Mouse (Mus musculus): ENCODE data around the gene Saal1. TPM values are rescaled to one million over a fixed set of nuclear protein-coding genes. Genes with fewer than 3 reads are reported as not detected.

Saal1 gene
- polyA plus RNA-seq, 1 experiment from 2014 or later = 12.7 TPM

DNA sequence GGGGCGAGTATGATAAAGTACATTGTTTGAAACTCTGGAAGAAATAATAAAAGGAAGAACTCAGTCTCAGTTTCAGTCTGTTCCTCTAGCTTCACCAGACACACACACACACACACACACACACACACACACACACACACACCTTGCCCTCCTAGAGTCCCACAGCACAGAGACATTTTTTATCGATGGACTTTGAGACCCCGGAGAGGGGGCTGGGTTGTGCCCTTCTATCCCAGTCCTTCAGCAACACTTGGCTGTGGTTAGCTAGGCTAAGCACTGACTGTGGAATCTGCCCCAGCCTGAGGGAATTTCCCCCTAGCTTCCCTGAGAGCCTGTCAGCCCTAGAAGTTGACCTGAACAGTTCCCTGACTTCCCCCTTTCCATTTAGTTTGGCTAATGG lies 13.4 kb upstream of the Saal1 start:
- no peaks in the 10 kb centered on the region for H3K27me3 ChIP-seq (replicated peaks)
- H3K36me3 ChIP-seq = no peaks in the 10 kb centered on the region
- H3K27ac ChIP-seq (replicated peaks) = no peak overlapping the region
- ATAC-seq (ENCODE audit: low FRiP score) = no peak
- 92% methylated on average over 3 of the region's 3 CpGs for WGBS
- no peak overlapping the region for H3K4me2 ChIP-seq
- H3K9ac ChIP-seq (replicated peaks) = no peak overlapping the region
- H3K4me3 ChIP-seq (replicated peaks) = no peak overlapping the region
- no peaks in the 10 kb centered on the region for H3K9me3 ChIP-seq (replicated peaks)
- no peaks in the 10 kb centered on the region for H3K4me1 ChIP-seq

DNA sequence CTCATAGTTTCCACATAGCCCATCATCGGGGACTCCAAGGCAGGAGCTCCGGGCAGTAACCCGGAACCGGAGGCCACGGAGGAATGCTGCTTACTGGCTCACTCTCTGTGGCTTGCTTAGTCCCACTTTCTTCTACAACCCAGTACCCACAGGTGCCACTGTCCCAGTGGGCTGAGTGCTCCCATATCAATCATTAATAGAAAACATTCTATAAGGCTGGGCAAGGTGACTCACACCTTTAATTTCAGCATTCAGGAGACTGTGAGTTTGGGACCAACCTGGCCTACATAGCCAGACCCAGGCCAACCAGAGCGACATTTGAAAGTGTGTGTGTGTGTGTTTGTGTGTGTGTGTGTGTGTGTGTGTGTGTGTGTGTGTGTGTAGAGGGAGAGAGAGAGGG lies 12.9 kb upstream of the Saal1 start:
- no peaks in the 10 kb centered on the region for H3K36me3 ChIP-seq
- 97% methylated on average over 6 of the region's 6 CpGs for WGBS
- no peak overlapping the region for H3K27ac ChIP-seq (replicated peaks)
- H3K4me2 ChIP-seq = no peak overlapping the region
- ATAC-seq (ENCODE audit: low FRiP score) = no peak
- H3K9ac ChIP-seq (replicated peaks) = no peak overlapping the region
- no peaks in the 10 kb centered on the region for H3K9me3 ChIP-seq (replicated peaks)
- no peaks in the 10 kb centered on the region for H3K27me3 ChIP-seq (replicated peaks)
- H3K4me1 ChIP-seq = no peaks in the 10 kb centered on the region
- H3K4me3 ChIP-seq (replicated peaks) = no peak overlapping the region

DNA sequence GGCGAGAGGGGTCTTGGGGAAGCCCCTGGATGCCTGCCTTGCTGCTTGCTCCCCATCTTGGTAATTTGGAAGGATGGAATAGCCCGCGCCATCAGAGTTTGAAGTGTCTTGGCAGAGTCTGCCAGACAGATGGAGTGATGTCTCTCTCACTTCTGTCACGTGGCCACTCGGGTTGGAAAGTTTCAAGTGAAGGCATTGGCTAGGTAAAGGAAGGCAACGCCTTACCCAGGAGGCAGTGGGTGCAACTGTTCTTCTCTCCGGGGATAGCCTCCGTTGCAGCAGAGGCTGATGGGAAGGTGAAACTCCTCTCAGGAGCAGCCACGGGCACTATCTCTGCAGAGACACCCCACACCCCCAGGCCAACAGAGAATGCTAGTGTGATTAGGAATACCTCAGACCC lies 10.0 kb upstream of the Saal1 start:
- Histone ChIP-seq H3K4me2 (no peak overlapping the region), H3K4me3 (replicated peaks) (no peak overlapping the region), H3K9ac (replicated peaks) (no peak overlapping the region), H3K27ac (replicated peaks) (no peak overlapping the region), H3K36me3 (no peaks in the 10 kb centered on the region), H3K27me3 (replicated peaks) (no peaks in the 10 kb centered on the region), H3K4me1 (no peaks in the 10 kb centered on the region), H3K9me3 (replicated peaks) (no peaks in the 10 kb centered on the region)
- no peak for ATAC-seq (ENCODE audit: low FRiP score)
- 86% methylated on average over 9 of the region's 9 CpGs for WGBS

DNA sequence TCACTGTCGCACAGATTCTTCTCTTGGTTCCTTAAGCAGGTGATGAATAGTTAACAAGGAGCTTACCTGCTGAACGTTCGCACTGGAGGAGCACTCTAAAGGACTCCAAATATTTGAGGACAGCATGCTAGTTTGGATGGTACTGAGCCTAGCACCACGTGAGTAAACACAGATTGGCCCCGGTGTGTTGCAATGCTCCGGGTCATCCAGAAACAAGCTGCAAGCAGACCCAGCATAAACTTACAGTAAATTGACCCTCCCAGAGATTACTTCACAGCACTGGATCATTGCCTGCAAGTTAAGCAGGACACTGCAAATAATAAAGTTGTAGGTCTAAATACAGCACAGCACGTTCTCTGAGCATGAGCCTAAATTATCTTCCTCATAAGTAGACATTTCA lies 9.0 kb upstream of the Saal1 start:
- Histone ChIP-seq H3K4me3 (replicated peaks) (no peak overlapping the region), H3K9me3 (replicated peaks) (no peaks in the 10 kb centered on the region), H3K27me3 (replicated peaks) (no peaks in the 10 kb centered on the region), H3K4me1 (no peaks in the 10 kb centered on the region), H3K9ac (replicated peaks) (no peak overlapping the region), H3K36me3 (no peaks in the 10 kb centered on the region), H3K4me2 (no peak overlapping the region), H3K27ac (replicated peaks) (no peak overlapping the region)
- ATAC-seq (ENCODE audit: low FRiP score) = no peak
- 81% methylated on average over 7 of the region's 7 CpGs for WGBS

- no peak overlapping the region for H3K4me3 ChIP-seq (replicated peaks)
- ATAC-seq (ENCODE audit: low FRiP score) = no peak; the same call in 1 of the 2 replicates
- no peaks in the 10 kb centered on the region for H3K4me1 ChIP-seq
- no peak overlapping the region for H3K27ac ChIP-seq (replicated peaks)
- H3K27me3 ChIP-seq (replicated peaks) = no peaks in the 10 kb centered on the region
- H3K36me3 ChIP-seq = no peaks in the 10 kb centered on the region
- no peaks in the 10 kb centered on the region for H3K9me3 ChIP-seq (replicated peaks)
- no peak overlapping the region for H3K4me2 ChIP-seq
- WGBS = 83% methylated on average over 7 of the region's 7 CpGs
- no peak overlapping the region for H3K9ac ChIP-seq (replicated peaks)
Observed at GRCm38 (mm10) chr7:46718591-46719270, 8.3 kb upstream of the Saal1 start.

DNA sequence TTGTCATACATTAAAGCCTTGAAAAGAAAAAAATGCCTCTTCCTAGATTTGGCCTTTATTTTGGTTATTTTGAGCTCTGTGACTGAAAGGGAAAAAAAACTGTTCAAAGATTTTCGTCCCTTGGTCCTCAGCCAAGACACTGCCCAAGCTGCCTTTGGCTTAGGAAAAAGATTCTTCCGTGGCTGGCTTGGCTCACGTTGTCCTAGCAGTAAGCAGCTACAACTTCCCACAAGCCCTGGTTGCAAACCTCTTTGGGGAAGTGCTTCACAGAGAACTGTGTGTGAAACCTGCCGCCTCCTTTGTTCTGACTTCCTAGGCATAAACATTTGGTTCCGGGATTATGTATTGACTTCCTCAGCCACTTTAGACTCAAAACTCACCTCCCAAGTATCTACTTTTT lies 6.4 kb upstream of the Saal1 start:
- ATAC-seq (ENCODE audit: low FRiP score) = no peak
- 63% methylated on average over 5 of the region's 5 CpGs for WGBS
- Histone ChIP-seq H3K27me3 (replicated peaks) (no peaks in the 10 kb centered on the region), H3K4me2 (no peak overlapping the region), H3K27ac (replicated peaks) (no peak overlapping the region), H3K9me3 (replicated peaks) (no peaks in the 10 kb centered on the region), H3K4me3 (replicated peaks) (no peak overlapping the region), H3K36me3 (no peaks in the 10 kb centered on the region), H3K9ac (replicated peaks) (no peak overlapping the region), H3K4me1 (no peaks in the 10 kb centered on the region)

DNA sequence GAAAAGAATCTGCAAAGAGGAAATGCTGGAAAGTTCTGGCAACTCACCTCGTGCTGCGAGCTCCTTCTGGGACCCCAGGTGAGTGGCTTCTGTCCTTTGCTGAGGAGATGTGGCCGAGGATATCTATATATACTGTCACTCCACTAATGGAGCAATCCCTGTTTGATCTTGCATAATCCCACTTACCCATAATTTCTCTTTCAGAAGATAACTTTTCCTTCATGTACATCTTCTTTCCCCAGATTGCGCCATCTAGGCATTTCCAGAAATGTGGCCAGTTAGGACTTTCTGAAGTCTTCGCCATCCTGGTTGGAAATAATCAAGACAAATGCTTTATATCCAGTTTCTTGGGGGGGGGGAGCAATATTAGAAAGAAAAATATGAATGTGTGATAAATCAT lies 5.1 kb upstream of the Saal1 start, which contains the start of gene Saa3:
Saa3 (minus strand) TSS at position 101 of the 400 bp plus-strand sequence.
- no peak within 1 kb of the TSS for H3K9ac ChIP-seq (replicated peaks)
- H3K9me3 ChIP-seq (replicated peaks) = no peaks in the 10 kb centered on the region
- H3K27me3 ChIP-seq (replicated peaks) = no peaks in the 10 kb centered on the region
- no peak within 1 kb of the TSS for H3K27ac ChIP-seq (replicated peaks)
- H3K4me3 ChIP-seq (replicated peaks) = no peak within 1 kb of the TSS
- ATAC-seq (ENCODE audit: low FRiP score) = no peak
- WGBS = 85% methylated on average over 5 of the region's 5 CpGs
- no peak within 1 kb of the TSS for H3K4me2 ChIP-seq
- H3K36me3 ChIP-seq = no peaks in the 10 kb centered on the region
- H3K4me1 ChIP-seq = no peaks in the 10 kb centered on the region

DNA sequence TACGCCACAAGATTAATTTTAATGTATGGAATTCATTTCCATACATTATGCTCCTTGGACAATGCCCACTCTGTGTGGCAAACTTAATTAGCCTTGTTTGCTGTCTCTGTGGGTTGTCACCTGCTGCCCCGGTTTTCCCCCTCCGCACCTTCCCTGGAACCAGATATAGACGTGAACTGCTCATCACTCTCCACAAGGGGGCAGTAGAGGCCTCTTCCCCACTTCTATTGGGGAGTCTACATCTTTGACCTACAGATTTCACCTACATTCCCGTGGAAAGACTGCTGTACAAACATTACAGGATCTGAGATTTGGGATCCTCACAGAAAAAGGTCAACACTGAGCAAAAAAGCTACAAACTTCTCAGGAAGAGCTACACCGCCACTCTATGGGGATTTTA lies 4.0 kb upstream of the Saal1 start:
- Histone ChIP-seq H3K27me3 (replicated peaks) (no peaks in the 10 kb centered on the region), H3K4me3 (replicated peaks) (no peak overlapping the region), H3K27ac (replicated peaks) (no peak overlapping the region), H3K9me3 (replicated peaks) (no peaks in the 10 kb centered on the region), H3K9ac (replicated peaks) (no peak overlapping the region), H3K4me2 (no peak overlapping the region), H3K4me1 (peaks cover 3% of the 10 kb centered on the region), H3K36me3 (no peaks in the 10 kb centered on the region)
- no peak for ATAC-seq (ENCODE audit: low FRiP score)
- 34% methylated on average over 6 of the region's 6 CpGs for WGBS

DNA sequence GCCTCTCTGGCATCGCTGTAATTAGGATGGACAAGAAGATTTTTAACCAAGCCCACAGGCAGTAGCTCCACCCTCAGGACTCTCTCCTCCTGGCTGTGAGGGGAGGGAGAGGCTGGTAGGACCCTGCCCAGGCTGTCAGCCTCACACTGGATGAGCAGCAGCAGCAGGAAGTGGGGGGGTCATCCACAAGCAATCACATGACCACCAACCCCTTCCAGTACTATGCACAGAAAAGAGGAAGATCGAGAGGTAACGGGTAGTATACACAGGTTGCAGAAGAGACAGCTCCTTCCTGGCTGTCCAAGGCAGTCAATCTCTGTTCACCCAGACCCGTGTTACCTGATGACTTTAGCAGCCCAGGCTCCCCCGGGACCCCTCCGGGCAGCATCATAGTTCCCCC lies 1.8 kb upstream of the Saal1 start:
- H3K9me3 ChIP-seq (replicated peaks) = no peaks in the 10 kb centered on the region
- no peak overlapping the region for H3K9ac ChIP-seq (replicated peaks)
- peaks cover 8% of the 10 kb centered on the region for H3K4me1 ChIP-seq
- H3K27ac ChIP-seq (replicated peaks) = no peak overlapping the region
- H3K4me3 ChIP-seq (replicated peaks) = no peak overlapping the region
- H3K27me3 ChIP-seq (replicated peaks) = no peaks in the 10 kb centered on the region
- H3K36me3 ChIP-seq = 0 out of 2 replicates have a peak, but pooled peaks cover 4% of the 10 kb centered on the region
- H3K4me2 ChIP-seq = no peak overlapping the region
- WGBS = 75% methylated on average over 6 of the region's 6 CpGs
- no peak for ATAC-seq (ENCODE audit: low FRiP score)

GRCm38 (mm10) chr7:46700521-46701025 lies 9.9 kb downstream of the Saal1 start:
- no peak overlapping the region for H3K4me3 ChIP-seq (replicated peaks)
- ATAC-seq (ENCODE audit: low FRiP score) = no peak
- H3K9ac ChIP-seq (replicated peaks) = no peak overlapping the region
- no peaks in the 10 kb centered on the region for H3K9me3 ChIP-seq (replicated peaks)
- WGBS = 93% methylated on average over 6 of the region's 6 CpGs
- no peak overlapping the region for H3K27ac ChIP-seq (replicated peaks)
- no peak overlapping the region for H3K4me2 ChIP-seq
- H3K27me3 ChIP-seq (replicated peaks) = no peaks in the 10 kb centered on the region
- H3K4me1 ChIP-seq = no peaks in the 10 kb centered on the region
- peaks cover 86% of the 10 kb centered on the region for H3K36me3 ChIP-seq

DNA sequence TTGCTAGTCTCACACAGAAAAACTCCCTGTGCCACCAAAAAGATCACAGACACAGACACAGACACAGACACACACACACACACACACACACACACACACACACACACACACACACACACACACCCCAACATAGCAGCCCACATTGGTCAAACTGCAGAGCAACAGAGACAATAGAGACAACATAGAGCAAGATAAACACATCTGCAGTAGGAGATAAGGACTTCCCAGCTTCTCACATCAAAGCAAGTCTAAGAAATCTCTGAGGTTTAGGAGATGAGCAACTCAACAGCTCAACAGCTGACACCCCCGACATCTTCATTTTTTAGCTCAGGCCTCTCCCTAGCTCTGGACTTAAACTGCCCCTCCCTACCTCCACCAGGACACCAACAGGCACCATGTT lies 13.7 kb downstream of the Saal1 start:
- Histone ChIP-seq H3K4me1 (no peaks in the 10 kb centered on the region), H3K36me3 (peaks cover 65% of the 10 kb centered on the region), H3K27me3 (replicated peaks) (no peaks in the 10 kb centered on the region), H3K27ac (replicated peaks) (no peak overlapping the region), H3K4me2 (no peak overlapping the region), H3K4me3 (replicated peaks) (no peak overlapping the region), H3K9ac (replicated peaks) (no peak overlapping the region), H3K9me3 (replicated peaks) (no peaks in the 10 kb centered on the region)
- WGBS = 85% methylated on average over 1 of the region's 1 CpGs
- ATAC-seq (ENCODE audit: low FRiP score) = no peak

DNA sequence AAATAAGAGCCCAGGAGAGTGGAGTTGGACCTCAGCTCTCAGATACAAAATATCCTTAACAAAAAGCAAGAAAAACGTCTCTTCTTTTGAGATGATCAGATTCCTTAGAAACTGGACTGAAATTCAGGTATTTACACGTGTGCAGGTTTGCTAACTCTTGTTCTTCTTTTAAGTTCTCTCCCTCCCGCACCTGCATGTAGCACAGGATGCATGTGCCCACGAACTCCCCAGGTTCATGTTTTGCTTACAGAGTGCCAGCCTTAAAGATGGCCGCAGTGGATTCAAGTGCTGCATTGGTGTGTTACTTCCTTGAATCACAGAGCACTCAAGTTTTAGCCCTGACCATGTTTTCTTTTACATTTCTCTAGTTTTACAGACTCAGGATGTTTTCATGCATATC lies 23.7 kb downstream of the Saal1 start:
- Histone ChIP-seq H3K27ac (replicated peaks) (no peak overlapping the region), H3K36me3 (peaks cover 26% of the 10 kb centered on the region), H3K4me2 (no peak overlapping the region), H3K9ac (replicated peaks) (no peak overlapping the region), H3K4me3 (replicated peaks) (no peak overlapping the region), H3K4me1 (no peaks in the 10 kb centered on the region), H3K9me3 (replicated peaks) (no peaks in the 10 kb centered on the region), H3K27me3 (replicated peaks) (no peaks in the 10 kb centered on the region)
- no peak for ATAC-seq (ENCODE audit: low FRiP score)
- 90% methylated on average over 5 of the region's 5 CpGs for WGBS
